Mouse (Mus musculus) midbrain, postnatal 0 days (tissue): ENCODE measurements around the gene Rassf8. TPM values are rescaled to one million over a fixed set of nuclear protein-coding genes. Genes with fewer than 3 reads are reported as not detected.

ENCODE experiments used
- ATAC-seq: fragments of 200-750 bp; cut with Nextera tagmentation; 2 replicates; pipeline ENCODE4 v1.8.0; 2017; ENCODE audit warnings: moderate number of reproducible peaks, mild to moderate bottlenecking, moderate TSS enrichment, moderate library complexity; ENCODE audit not compliant: low FRiP score
- DNase-seq: peaks from one replicate; pipeline ENCODE4 v3.0.0-alpha.2; 2015; ENCODE audit warnings: low spot score
- H3K27ac ChIP-seq: fragments of 300-500 bp; sonication (generic); 2 replicates; pipeline ENCODE4 v1.5.1; 2014; ENCODE audit warnings: low read depth, mild to moderate bottlenecking, low read length, mixed read lengths
- H3K27me3 ChIP-seq: fragments of 300-500 bp; sonication (generic); 2 replicates; pipeline ENCODE4 v1.6.1; 2014; ENCODE audit warnings: low read length, control low read depth, mixed read lengths; ENCODE audit not compliant: insufficient read depth
- H3K36me3 ChIP-seq: fragments of 300-500 bp; sonication (generic); 2 replicates; pipeline ENCODE4 v1.6.1; 2014; ENCODE audit warnings: low read length, control low read depth, mixed read lengths; ENCODE audit not compliant: insufficient read depth
- H3K4me1 ChIP-seq: fragments of 300-500 bp; sonication (generic); 2 replicates; pipeline ENCODE4 v1.6.1; 2014; ENCODE audit warnings: mild to moderate bottlenecking, control low read depth, antibody characterized with exemption, low read length, mixed read lengths; ENCODE audit not compliant: insufficient read depth
- H3K4me2 ChIP-seq: fragments of 300-500 bp; sonication (generic); 2 replicates; pipeline ENCODE4 v1.6.1; 2014; ENCODE audit warnings: low read depth, mild to moderate bottlenecking, low read length, mixed read lengths; ENCODE audit not compliant: poor library complexity, severe bottlenecking
- H3K4me3 ChIP-seq: fragments of 300-500 bp; sonication (generic); 2 replicates; pipeline ENCODE4 v1.5.1; 2014; ENCODE audit warnings: low read depth, mild to moderate bottlenecking, low read length, moderate library complexity
- H3K9ac ChIP-seq: fragments of 300-500 bp; sonication (generic); replicated peaks from 2 replicates; pipeline ENCODE4 v1.6.1; 2014; ENCODE audit warnings: mild to moderate bottlenecking, low read length, moderate library complexity, mixed read lengths; ENCODE audit not compliant: poor library complexity, severe bottlenecking
- H3K9me3 ChIP-seq: fragments of 300-500 bp; sonication (generic); 2 replicates; pipeline ENCODE4 v1.6.1; 2016; ENCODE audit warnings: low read length, control low read depth
- CTCF ChIP-seq: IDR thresholded peaks from 2 replicates; pipeline ENCODE4 v1.5.1; 2016; ENCODE audit warnings: antibody characterized with exemption, mild to moderate bottlenecking
- WGBS: fragments of 180-500 bp; shearing (Covaris S2); extraction: QIAGEN DNeasy Blood & Tissue Kit; methylation state at CpG from one replicate; pipeline ENCODE4 v1.1.7; 2014; 5-methylcytosine and 5-hydroxymethylcytosine counted together
- polyA plus RNA-seq: library from polyadenylated mRNA; unstranded; fragments of >200 nt; fragmentation: Nextera tagmentation; extraction: Ambion mirVana; gene quantifications from 2 replicates; pipeline ENCODE4 v1.2.1, GENCODE M21; 2015
- total RNA-seq: library from RNA; depleted of rRNA; stranded (reverse); fragments of >200 nt; gene quantifications from 2 replicates; pipeline ENCODE4 v1.2.3, GENCODE M21; 2014; rRNA removed

Rassf8 gene
- total RNA-seq, result 15.4 and 16.3 TPM in 2 replicates
- 4.5 and 5.6 TPM in 2 replicates for polyA plus RNA-seq

DNA sequence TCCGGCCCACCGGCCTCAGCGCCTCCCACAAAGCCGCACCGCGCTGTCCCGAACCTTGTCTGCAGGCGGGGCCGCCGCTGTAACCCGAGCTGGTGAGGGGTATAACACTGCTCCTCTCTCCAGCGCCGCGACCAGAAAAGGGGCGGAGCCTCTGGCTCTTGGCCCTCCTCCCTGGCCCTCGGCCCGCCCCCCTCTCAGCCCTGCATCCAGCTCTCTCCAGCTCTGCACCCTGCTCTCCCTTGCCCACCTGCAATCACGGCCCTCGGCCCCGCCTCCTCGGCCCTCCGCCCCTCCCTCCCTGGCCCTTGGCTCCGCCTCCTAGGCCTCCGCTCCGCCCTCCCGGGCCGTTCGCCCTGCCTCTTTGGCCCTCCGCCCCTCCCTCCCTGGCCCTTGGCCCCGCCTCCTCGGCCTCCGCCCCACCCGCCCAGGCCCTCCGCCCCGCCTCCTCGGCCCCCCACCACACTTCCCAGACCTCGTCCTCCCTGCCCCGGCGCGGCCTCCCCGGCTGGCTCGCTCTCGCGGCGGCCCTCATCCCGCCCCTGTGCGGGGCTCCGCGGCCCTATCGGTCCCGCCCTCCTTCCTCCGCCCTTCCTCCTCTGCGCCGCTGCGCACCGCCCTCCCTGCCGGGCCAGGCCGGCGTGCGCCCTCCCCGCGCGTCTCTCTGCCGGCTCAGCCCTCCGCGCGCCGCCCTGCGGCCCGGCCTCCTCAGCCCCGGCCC lies at the start of gene Rassf8:
Gene Rassf8 (plus strand): TSS at position 617 of the 718 bp plus-strand sequence.
- Histone ChIP-seq H3K9me3 (no peaks in the 10 kb centered on the region), H3K36me3 (no peaks in the 10 kb centered on the region), H3K27me3 (no peaks in the 10 kb centered on the region), H3K27ac (peak within 1 kb of the TSS; percentile 80), H3K4me2 (peak within 1 kb of the TSS; percentile 74), H3K4me1 (no peaks in the 10 kb centered on the region), H3K9ac (peak within 1 kb of the TSS; percentile 70), H3K4me3 (peak within 1 kb of the TSS; percentile 73)
- ATAC-seq (peak; percentile 93), DNase-seq (peak; percentile 84)
- TF ChIP-seq CTCF, result no peak
- 1% methylated on average over 50 of the region's 71 CpGs for WGBS

DNA sequence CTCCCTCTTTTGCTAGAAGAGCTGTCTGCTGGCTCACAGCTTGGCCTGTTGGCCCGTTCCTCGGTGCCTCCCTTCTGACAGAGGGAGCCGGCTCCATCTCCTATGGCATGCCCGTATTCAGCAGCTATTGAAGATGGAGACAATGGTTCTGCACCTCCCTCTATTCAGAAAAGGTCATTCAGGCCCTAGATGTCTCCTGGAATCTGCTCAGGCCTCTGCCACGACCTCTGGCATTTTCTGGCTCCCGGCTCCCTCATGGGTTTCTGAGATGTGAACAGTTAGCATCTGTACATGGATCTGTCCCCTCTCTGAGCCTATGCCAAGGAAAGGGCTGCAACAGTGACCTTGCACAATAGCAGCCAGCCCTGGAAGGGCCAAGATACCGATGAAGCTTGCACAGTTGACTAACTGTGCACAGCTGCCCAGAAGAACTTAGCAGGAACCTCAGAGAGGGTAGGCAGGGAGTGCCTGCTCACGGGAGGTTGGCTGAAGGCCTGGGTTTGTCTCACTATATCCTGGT lies 45.5 kb upstream of the Rassf8 start:
- Histone ChIP-seq H3K9me3 (no peaks in the 10 kb centered on the region), H3K4me2 (no peak overlapping the region), H3K4me3 (no peak overlapping the region), H3K36me3 (no peaks in the 10 kb centered on the region), H3K9ac (no peak overlapping the region), H3K27me3 (no peaks in the 10 kb centered on the region), H3K27ac (no peak overlapping the region), H3K4me1 (no peaks in the 10 kb centered on the region)
- no peak for TF ChIP-seq CTCF
- ATAC-seq, result no peak
- DNase-seq, result no peak
- WGBS, result 29% methylated on average over 8 of the region's 8 CpGs

DNA sequence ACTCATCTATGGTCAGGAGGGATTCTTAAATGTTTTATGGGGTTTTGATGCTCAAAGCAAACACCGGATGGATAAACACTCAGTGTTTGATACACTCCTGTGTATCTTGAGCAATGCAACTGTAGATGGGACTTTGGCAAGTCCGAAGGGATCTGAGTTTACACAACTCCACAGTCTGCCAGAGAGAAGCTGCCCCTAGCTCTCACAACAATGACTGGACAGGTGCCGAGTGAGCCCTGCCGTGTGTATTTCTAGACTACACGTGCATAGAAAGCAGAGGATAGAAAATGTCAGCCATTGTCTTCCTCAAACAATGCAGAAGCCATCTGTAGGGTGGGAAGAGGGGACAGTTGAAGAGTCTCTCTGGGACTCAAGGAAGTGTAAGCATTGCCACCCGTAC lies 42.9 kb upstream of the Rassf8 start:
- no peak for TF ChIP-seq CTCF
- H3K4me1 ChIP-seq, result no peaks in the 10 kb centered on the region
- ATAC-seq, result no peak

DNA sequence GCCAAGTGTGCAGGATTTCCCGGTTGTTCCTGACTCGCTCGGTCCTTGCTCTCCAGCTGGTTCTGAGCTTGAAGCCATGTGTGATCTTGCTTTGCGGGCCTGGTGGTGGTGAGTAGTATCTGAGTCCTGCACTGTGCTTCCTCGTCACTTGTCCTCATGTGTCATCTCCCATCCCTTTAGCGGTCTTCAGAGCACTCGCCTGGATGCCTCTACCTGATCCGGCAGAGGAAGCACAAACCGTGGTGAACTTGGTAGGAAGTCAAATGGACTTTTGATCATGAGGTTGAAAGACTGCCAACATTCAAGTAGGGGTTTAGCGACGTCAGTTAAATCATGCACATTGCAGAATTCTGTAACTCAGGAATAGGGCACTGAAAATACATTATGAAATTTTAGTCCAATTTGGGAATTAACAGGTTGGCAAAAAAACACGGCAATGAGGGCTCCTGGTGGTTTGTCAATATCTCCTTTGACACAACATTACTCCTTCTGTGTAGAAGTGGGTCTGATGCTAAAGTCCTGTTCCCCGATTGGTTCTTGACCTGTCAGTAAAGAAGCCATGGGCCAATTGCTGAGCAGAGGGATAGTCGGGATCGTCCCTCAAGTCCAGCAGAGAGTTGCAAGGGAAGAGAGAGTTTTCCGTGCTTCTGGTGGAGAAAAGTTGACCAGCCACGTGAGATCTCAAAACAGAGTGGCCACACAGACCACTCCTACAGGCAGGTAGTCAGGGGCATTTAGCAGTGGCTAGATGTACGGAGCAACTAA lies 36.4 kb upstream of the Rassf8 start:
- no peaks in the 10 kb centered on the region for H3K27me3 ChIP-seq
- H3K4me1 ChIP-seq, result peaks cover 5% of the 10 kb centered on the region; the same call in 1 of the 2 replicates
- DNase-seq, result no peak
- H3K9ac ChIP-seq, result no peak overlapping the region
- H3K4me2 ChIP-seq, result no peak overlapping the region
- H3K9me3 ChIP-seq, result no peaks in the 10 kb centered on the region
- no peaks in the 10 kb centered on the region for H3K36me3 ChIP-seq
- no peak for ATAC-seq
- no peak overlapping the region for H3K27ac ChIP-seq
- TF ChIP-seq CTCF, result no peak
- H3K4me3 ChIP-seq, result no peak overlapping the region
- 90% methylated on average over 18 of the region's 18 CpGs for WGBS

More for the DNA sequence above, 42.9 kb upstream of the Rassf8 start:
- DNase-seq, result no peak
- no peak overlapping the region for H3K4me3 ChIP-seq
- no peaks in the 10 kb centered on the region for H3K27me3 ChIP-seq
- WGBS, result 69% methylated on average over 6 of the region's 6 CpGs
- no peak overlapping the region for H3K27ac ChIP-seq
- no peaks in the 10 kb centered on the region for H3K36me3 ChIP-seq
- no peak overlapping the region for H3K4me2 ChIP-seq
- H3K9me3 ChIP-seq, result no peaks in the 10 kb centered on the region
- H3K9ac ChIP-seq, result no peak overlapping the region

DNA sequence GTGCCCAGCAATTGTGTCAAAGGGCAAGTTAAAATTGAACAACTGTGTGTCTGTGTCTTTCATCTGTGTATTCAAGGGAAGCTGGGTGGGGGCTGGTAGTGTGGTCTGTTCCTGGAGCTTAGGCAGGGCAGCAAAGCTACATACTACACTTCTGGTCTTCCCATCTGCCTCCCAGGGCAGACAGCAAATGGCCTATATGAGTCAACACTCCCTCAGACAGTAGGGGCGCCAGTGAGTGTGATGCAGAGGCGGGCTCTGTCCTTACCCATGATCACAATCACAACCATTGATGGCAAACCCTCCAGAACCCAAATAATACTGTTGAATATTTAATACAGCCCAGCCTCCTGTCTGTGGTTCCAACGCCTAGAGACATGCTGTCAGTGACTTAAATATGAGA lies 35.8 kb upstream of the Rassf8 start:
- H3K4me1 ChIP-seq, result peaks cover 5% of the 10 kb centered on the region; the same call in 1 of the 2 replicates
- no peaks in the 10 kb centered on the region for H3K27me3 ChIP-seq
- no peak overlapping the region for H3K4me2 ChIP-seq
- H3K27ac ChIP-seq, result no peak overlapping the region
- no peak for DNase-seq
- 89% methylated on average over 3 of the region's 3 CpGs for WGBS
- H3K9ac ChIP-seq, result no peak overlapping the region
- ATAC-seq, result no peak
- H3K36me3 ChIP-seq, result no peaks in the 10 kb centered on the region
- H3K9me3 ChIP-seq, result no peaks in the 10 kb centered on the region
- no peak overlapping the region for H3K4me3 ChIP-seq
- TF ChIP-seq CTCF, result no peak; the same call in 1 of the 2 replicates
